Mouse (Mus musculus) heart, embryonic 14.5 days (tissue): Measurements from ENCODE around the gene Gm20458. TPM values are rescaled to one million over a fixed set of nuclear protein-coding genes. Genes with fewer than 3 reads are reported as not detected.

Experiments used
- ATAC-seq: fragments of 200-750 bp; cut with Nextera tagmentation; 2 replicates; pipeline ENCODE4 v1.8.0; 2017; ENCODE audit warnings: low read depth, moderate TSS enrichment; ENCODE audit not compliant: insufficient number of reproducible peaks, insufficient read depth, low FRiP score
- H3K27ac ChIP-seq, 2 experiments: fragments of 200-500 bp in 1 of 2; fragments of 300-500 bp in 1 of 2; sonication (generic) in 1 of 2; replicated peaks in 1 of 2; 2 replicates each; pipeline ENCODE4 v1.5.1; 2012 to 2014; ENCODE audit warnings: low read depth in 2 of 2, low read length in 2 of 2, control low read depth in 1 of 2, mild to moderate bottlenecking in 1 of 2, mixed read lengths in 1 of 2; ENCODE audit not compliant: control insufficient read depth in 1 of 2, insufficient read depth in 1 of 2
- H3K27me3 ChIP-seq: fragments of 300-500 bp; sonication (generic); 2 replicates; pipeline ENCODE4 v1.6.1; 2014; ENCODE audit warnings: mild to moderate bottlenecking, low read length, control low read depth; ENCODE audit not compliant: control insufficient read depth, insufficient read depth
- H3K36me3 ChIP-seq: fragments of 300-500 bp; sonication (generic); 2 replicates; pipeline ENCODE4 v1.6.1; 2014; ENCODE audit warnings: mild to moderate bottlenecking, control low read depth, low read length, mixed read lengths; ENCODE audit not compliant: control insufficient read depth, insufficient read depth
- H3K4me1 ChIP-seq, 2 experiments: fragments of 200-500 bp in 1 of 2; fragments of 300-500 bp in 1 of 2; sonication (generic) in 1 of 2; 2 replicates each; pipeline ENCODE4 v1.6.1; 2012 to 2014; ENCODE audit warnings: low read length in 2 of 2, control low read depth in 1 of 2, mixed read lengths in 1 of 2; ENCODE audit not compliant: control insufficient read depth in 2 of 2, insufficient read depth in 2 of 2
- H3K4me2 ChIP-seq: fragments of 300-500 bp; sonication (generic); 2 replicates; pipeline ENCODE4 v1.6.1; 2014; ENCODE audit warnings: mild to moderate bottlenecking, low read length
- H3K4me3 ChIP-seq, 2 experiments: fragments of 200-500 bp in 1 of 2; fragments of 300-500 bp in 1 of 2; sonication (generic) in 1 of 2; 2 replicates each; pipeline ENCODE4 v1.5.1; 2012 to 2014; ENCODE audit warnings: low read length in 2 of 2, mild to moderate bottlenecking in 2 of 2, control low read depth in 1 of 2, low read depth in 1 of 2, moderate library complexity in 1 of 2; ENCODE audit not compliant: control insufficient read depth in 1 of 2, insufficient read depth in 1 of 2
- H3K9ac ChIP-seq: fragments of 300-500 bp; sonication (generic); 2 replicates; pipeline ENCODE4 v1.6.1; 2014; ENCODE audit warnings: mild to moderate bottlenecking, low read length
- H3K9me3 ChIP-seq: fragments of 300-500 bp; sonication (generic); 2 replicates; pipeline ENCODE4 v1.6.1; 2016; ENCODE audit warnings: low read length, control low read depth; ENCODE audit not compliant: control insufficient read depth
- WGBS: fragments of 180-500 bp; shearing (Covaris S2); extraction: QIAGEN DNeasy Blood & Tissue Kit; methylation state at CpG from one replicate; pipeline ENCODE4 v1.1.7; 2014; 5-methylcytosine and 5-hydroxymethylcytosine counted together
- polyA plus RNA-seq: library from polyadenylated mRNA; unstranded; fragments of >200 nt; fragmentation: Nextera tagmentation; extraction: Ambion mirVana; gene quantifications from 2 replicates; pipeline ENCODE4 v1.2.1, GENCODE M21; 2014

The Gm20458 gene
- polyA plus RNA-seq, 1 experiment from 2014 or later = 16.3 TPM

GRCm38 (mm10) chr2:164494126-164494525 lies 33.4 kb downstream of the Gm20458 start:
- Histone ChIP-seq H3K9ac (no peak overlapping the region), H3K4me2 (no peak overlapping the region), H3K27me3 (no peaks in the 10 kb centered on the region), H3K9me3 (no peaks in the 10 kb centered on the region), H3K27ac (no peak overlapping the region), H3K36me3 (peaks cover 20% of the 10 kb centered on the region), H3K4me3 (no peak overlapping the region), H3K4me1 (peaks cover 0 to 7% of the 10 kb centered on the region in 2 experiments; a peak in 3 of 4 replicates)
- no peak for ATAC-seq
- WGBS = 52% methylated on average over 2 of the region's 2 CpGs

- Histone ChIP-seq H3K9ac (no peak overlapping the region), H3K27ac (no peak overlapping the region), H3K36me3 (peaks cover 21% of the 10 kb centered on the region), H3K4me1 (peaks cover 0 to 7% of the 10 kb centered on the region in 2 experiments; a peak in 3 of 4 replicates), H3K4me2 (no peak overlapping the region), H3K27me3 (no peaks in the 10 kb centered on the region), H3K9me3 (no peaks in the 10 kb centered on the region), H3K4me3 (no peak overlapping the region; a peak in 1 of 4 replicates)
- 40% methylated on average over 1 of the region's 1 CpGs for WGBS
- no peak for ATAC-seq
These were observed 35.6 kb downstream of the Gm20458 start for GRCm38 (mm10) chr2:164496331-164496730.

- peak within 1 kb of the TSS; percentile 59 to 63; a peak in 2 of 4 replicates for H3K27ac ChIP-seq
These were observed 36.3 kb downstream of the Gm20458 start, which contains the start of gene Pigt for GRCm38 (mm10) chr2:164496847-164497690. TSS of gene Pigt (plus strand) at chr2:164497520.

GRCm38 (mm10) chr2:164497691-164498268 lies 37.0 kb downstream of the Gm20458 start:
- H3K27ac ChIP-seq = 0 out of 4 replicates have a peak overlapping the region, but pooled peaks of 1 of the 2 experiments have one; percentile 59

More at GRCm38 (mm10) chr2:164496847-164497690, 36.3 kb downstream of the Gm20458 start, which contains the start of gene Pigt:
- peak within 1 kb of the TSS; percentile 96 for H3K4me2 ChIP-seq
- H3K27me3 ChIP-seq = no peaks in the 10 kb centered on the region
- 4% methylated on average over 43 of the region's 43 CpGs for WGBS
- H3K4me1 ChIP-seq = peaks cover 0 to 7% of the 10 kb centered on the region in 2 experiments; a peak in 3 of 4 replicates
- H3K36me3 ChIP-seq = peaks cover 26% of the 10 kb centered on the region
- H3K9me3 ChIP-seq = no peaks in the 10 kb centered on the region
- peak within 1 kb of the TSS; percentile 80 for H3K9ac ChIP-seq
- peak within 1 kb of the TSS; percentile 82 to 83 for H3K4me3 ChIP-seq
- ATAC-seq = peak; percentile 83

GRCm38 (mm10) chr2:164499317-164499716 lies 38.5 kb downstream of the Gm20458 start:
- Histone ChIP-seq H3K4me3 (no peak overlapping the region), H3K9me3 (peaks cover 5% of the 10 kb centered on the region), H3K27me3 (no peaks in the 10 kb centered on the region), H3K9ac (no peak overlapping the region), H3K4me2 (no peak overlapping the region), H3K4me1 (peaks cover 0 to 7% of the 10 kb centered on the region in 2 experiments; a peak in 3 of 4 replicates), H3K27ac (no peak overlapping the region), H3K36me3 (peaks cover 48% of the 10 kb centered on the region)
- no peak for ATAC-seq
- 75% methylated on average over 5 of the region's 5 CpGs for WGBS

More at GRCm38 (mm10) chr2:164497691-164498268, 37.0 kb downstream of the Gm20458 start:
- Histone ChIP-seq H3K9ac (peak overlapping the region; percentile 80), H3K4me2 (peak overlapping the region; percentile 96), H3K4me3 (peak overlapping the region; percentile 82 to 83), H3K9me3 (no peaks in the 10 kb centered on the region), H3K27me3 (no peaks in the 10 kb centered on the region), H3K4me1 (peaks cover 0 to 7% of the 10 kb centered on the region in 2 experiments; a peak in 3 of 4 replicates), H3K36me3 (peaks cover 33% of the 10 kb centered on the region)
- no peak for ATAC-seq
- 6% methylated on average over 21 of the region's 21 CpGs for WGBS

- Histone ChIP-seq H3K4me3 (no peak overlapping the region), H3K4me1 (peaks cover 0 to 7% of the 10 kb centered on the region in 2 experiments; a peak in 3 of 4 replicates), H3K9ac (no peak overlapping the region), H3K9me3 (peaks cover 7% of the 10 kb centered on the region), H3K27me3 (no peaks in the 10 kb centered on the region), H3K27ac (no peak overlapping the region), H3K4me2 (no peak overlapping the region), H3K36me3 (peaks cover 60% of the 10 kb centered on the region)
- WGBS = 89% methylated on average over 7 of the region's 7 CpGs
- ATAC-seq = no peak
These were observed 39.7 kb downstream of the Gm20458 start for GRCm38 (mm10) chr2:164500511-164500910.

GRCm38 (mm10) chr2:164504919-164505318 lies 44.2 kb downstream of the Gm20458 start:
- WGBS = 93% methylated on average over 3 of the region's 3 CpGs
- no peak overlapping the region for H3K4me3 ChIP-seq
- H3K4me2 ChIP-seq = no peak overlapping the region
- H3K4me1 ChIP-seq = no peaks in the 10 kb centered on the region
- H3K36me3 ChIP-seq = peaks cover 60% of the 10 kb centered on the region
- no peaks in the 10 kb centered on the region for H3K27me3 ChIP-seq
- no peak overlapping the region for H3K27ac ChIP-seq
- ATAC-seq = no peak
- H3K9ac ChIP-seq = no peak overlapping the region
- H3K9me3 ChIP-seq = peaks cover 7% of the 10 kb centered on the region
